Mouse (Mus musculus) hindbrain, postnatal 0 days (tissue): ENCODE measurements around the gene Vmo1. TPM values are rescaled to one million over a fixed set of nuclear protein-coding genes. Genes with fewer than 3 reads are reported as not detected.

ENCODE experiments used
- ATAC-seq: fragments of 200-750 bp; cut with Nextera tagmentation; 2 replicates; pipeline ENCODE4 v1.8.0; 2017; ENCODE audit warnings: mild to moderate bottlenecking, moderate TSS enrichment, moderate library complexity
- DNase-seq: peaks from one replicate; pipeline ENCODE4 v3.0.0-alpha.2; 2015; ENCODE audit warnings: low spot score
- H3K27ac ChIP-seq: fragments of 300-500 bp; sonication (generic); 2 replicates; pipeline ENCODE4 v1.5.1; 2014; ENCODE audit warnings: mild to moderate bottlenecking
- H3K27me3 ChIP-seq: fragments of 300-500 bp; sonication (generic); 2 replicates; pipeline ENCODE4 v1.6.1; 2014; ENCODE audit warnings: low read length, mixed read lengths; ENCODE audit not compliant: insufficient read depth
- H3K36me3 ChIP-seq: fragments of 300-500 bp; sonication (generic); 2 replicates; pipeline ENCODE4 v1.6.1; 2014; ENCODE audit warnings: low read length, mixed read lengths; ENCODE audit not compliant: insufficient read depth
- H3K4me1 ChIP-seq: fragments of 300-500 bp; sonication (generic); 2 replicates; pipeline ENCODE4 v1.6.1; 2014; ENCODE audit warnings: antibody characterized with exemption, low read length, mixed read lengths; ENCODE audit not compliant: insufficient read depth
- H3K4me2 ChIP-seq: fragments of 300-500 bp; sonication (generic); 2 replicates; pipeline ENCODE4 v1.6.1; 2014; ENCODE audit warnings: low read depth, mild to moderate bottlenecking, low read length, moderate library complexity, mixed read lengths
- H3K4me3 ChIP-seq: fragments of 300-500 bp; sonication (generic); 2 replicates; pipeline ENCODE4 v1.5.1; 2014; ENCODE audit warnings: low read length
- H3K9ac ChIP-seq: fragments of 300-500 bp; sonication (generic); replicated peaks from 2 replicates; pipeline ENCODE4 v1.6.1; 2014; ENCODE audit warnings: mild to moderate bottlenecking, low read length, moderate library complexity, mixed read lengths
- H3K9me3 ChIP-seq: fragments of 300-500 bp; sonication (generic); 2 replicates; pipeline ENCODE4 v1.6.1; 2016; ENCODE audit warnings: low read length, mixed read lengths
- CTCF ChIP-seq: IDR thresholded peaks from 2 replicates; pipeline ENCODE4 v1.5.1; 2016; ENCODE audit warnings: antibody characterized with exemption, control low read depth, low read depth
- WGBS: fragments of 180-500 bp; shearing (Covaris S2); extraction: QIAGEN DNeasy Blood & Tissue Kit; methylation state at CpG from one replicate; pipeline ENCODE4 v1.1.7; 2014; 5-methylcytosine and 5-hydroxymethylcytosine counted together
- polyA plus RNA-seq: library from polyadenylated mRNA; unstranded; fragments of >200 nt; fragmentation: Nextera tagmentation; extraction: Ambion mirVana; gene quantifications from 2 replicates; pipeline ENCODE4 v1.2.1, GENCODE M21; 2015
- total RNA-seq: library from RNA; depleted of rRNA; stranded (reverse); fragments of >200 nt; gene quantifications from 2 replicates; pipeline ENCODE4 v1.2.3, GENCODE M21; 2014

The Vmo1 gene
- total and polyA plus RNA-seq, 2 experiments from 2014 or later = not detected

DNA sequence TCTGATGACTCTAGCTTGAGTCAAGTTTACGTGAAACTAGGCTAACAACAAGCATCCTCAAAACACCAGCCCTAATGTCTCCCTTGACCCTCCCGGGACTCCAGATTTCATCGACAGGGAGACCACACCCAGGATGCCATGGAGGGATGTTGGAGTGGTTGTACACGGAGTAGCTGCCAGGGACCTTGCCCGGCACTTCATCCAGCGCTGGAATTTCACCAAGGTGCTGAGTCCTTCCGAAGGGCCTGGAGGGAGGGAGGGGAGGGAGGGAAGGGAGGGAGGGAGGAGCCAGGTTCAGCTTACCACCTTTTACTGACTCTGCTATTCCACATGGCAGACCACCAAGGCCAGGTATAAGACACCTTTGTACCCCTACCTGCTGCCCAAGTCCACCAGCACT lies 39.5 kb upstream of the Vmo1 start:
- H3K27ac ChIP-seq = no peak overlapping the region
- no peaks in the 10 kb centered on the region for H3K4me1 ChIP-seq
- DNase-seq (no peak), ATAC-seq (no peak)
- H3K9me3 ChIP-seq = no peaks in the 10 kb centered on the region
- H3K27me3 ChIP-seq = no peaks in the 10 kb centered on the region
- H3K4me2 ChIP-seq = no peak overlapping the region
- no peak overlapping the region for H3K9ac ChIP-seq
- no peak overlapping the region for H3K4me3 ChIP-seq
- no peak for TF ChIP-seq CTCF
- no peaks in the 10 kb centered on the region; the same call in 1 of the 2 replicates for H3K36me3 ChIP-seq
- 37% methylated on average over 7 of the region's 7 CpGs for WGBS

DNA sequence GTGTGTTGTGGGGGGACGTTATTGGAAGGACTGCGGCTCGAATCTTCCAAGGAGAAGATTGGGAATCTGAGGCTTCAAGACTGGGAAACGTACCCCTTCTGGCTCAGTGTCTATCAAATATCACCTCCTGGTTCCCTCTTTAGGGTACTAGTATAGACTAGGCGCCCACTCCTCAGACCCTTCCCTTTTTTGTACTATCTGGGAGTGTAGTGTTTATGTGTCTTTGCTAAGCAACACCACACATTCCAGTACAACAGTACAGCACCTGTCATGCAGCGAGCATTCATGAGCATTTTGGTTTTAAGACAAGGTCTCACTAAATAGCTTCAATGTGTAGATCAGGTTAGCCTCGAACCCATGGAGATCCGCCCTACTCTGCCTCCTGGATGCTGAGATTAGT lies 37.1 kb upstream of the Vmo1 start:
- ATAC-seq = no peak

DNA sequence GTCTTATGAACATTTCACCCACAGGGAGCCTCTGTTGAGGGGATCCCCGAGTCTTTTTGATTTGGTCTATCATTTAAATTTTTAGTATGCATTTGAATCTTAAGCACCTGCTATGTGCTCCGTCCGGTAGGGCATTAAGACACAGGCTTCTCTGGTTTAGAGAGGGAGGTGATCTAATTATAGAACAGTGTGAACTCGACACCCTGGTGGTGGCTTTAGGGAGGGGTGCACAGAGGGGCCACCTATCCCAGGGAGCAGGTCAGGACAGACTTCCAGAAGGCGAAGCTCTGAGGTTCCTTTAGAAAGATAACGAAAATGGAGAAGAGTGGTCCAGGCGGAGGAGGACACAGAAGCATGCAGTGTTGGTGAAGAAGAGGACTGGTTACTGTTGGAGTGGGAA lies 30.1 kb upstream of the Vmo1 start:
- Histone ChIP-seq H3K27me3 (no peaks in the 10 kb centered on the region), H3K27ac (no peak overlapping the region), H3K4me2 (no peak overlapping the region), H3K9ac (no peak overlapping the region), H3K36me3 (no peaks in the 10 kb centered on the region), H3K4me3 (no peak overlapping the region), H3K4me1 (no peaks in the 10 kb centered on the region), H3K9me3 (no peaks in the 10 kb centered on the region)
- WGBS = 75% methylated on average over 7 of the region's 7 CpGs
- TF ChIP-seq CTCF = no peak
- ATAC-seq = no peak
- no peak for DNase-seq

More for the DNA sequence above, 37.1 kb upstream of the Vmo1 start:
- 88% methylated on average over 8 of the region's 8 CpGs for WGBS
- DNase-seq = no peak
- H3K4me3 ChIP-seq = no peak overlapping the region
- no peak overlapping the region for H3K27ac ChIP-seq
- H3K36me3 ChIP-seq = no peaks in the 10 kb centered on the region; the same call in 1 of the 2 replicates
- no peak overlapping the region for H3K4me2 ChIP-seq
- H3K4me1 ChIP-seq = no peaks in the 10 kb centered on the region
- H3K27me3 ChIP-seq = no peaks in the 10 kb centered on the region
- H3K9ac ChIP-seq = no peak overlapping the region
- no peaks in the 10 kb centered on the region for H3K9me3 ChIP-seq
- no peak for TF ChIP-seq CTCF

DNA sequence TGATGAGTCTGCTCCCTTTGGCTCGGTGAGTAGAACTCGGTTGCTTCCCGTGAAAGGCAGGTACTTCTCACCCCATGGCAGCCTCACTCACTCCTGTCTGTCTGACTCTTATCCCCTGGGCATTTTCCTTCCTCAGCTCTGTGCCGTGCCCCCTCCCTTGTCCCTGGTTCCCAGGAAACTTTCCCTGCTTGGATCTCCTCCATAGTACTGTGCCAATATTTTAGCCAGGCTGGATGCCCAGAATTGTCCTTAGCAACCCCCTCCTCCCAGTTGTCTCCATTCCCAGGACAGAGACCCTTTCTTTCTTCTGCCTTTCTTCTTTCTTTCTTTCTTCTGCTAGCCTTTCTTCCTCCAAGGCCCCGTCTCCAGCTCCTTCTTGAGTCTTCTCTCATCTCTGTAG lies 27.0 kb upstream of the Vmo1 start:
- ATAC-seq (peak; percentile 61; the same call in 1 of the 2 replicates), DNase-seq (peak; percentile 65)
- Histone ChIP-seq H3K4me3 (peak overlapping the region; percentile 63; the same call in 1 of the 2 replicates), H3K27me3 (no peaks in the 10 kb centered on the region), H3K9me3 (no peaks in the 10 kb centered on the region), H3K27ac (peak overlapping the region; percentile 45), H3K4me1 (no peaks in the 10 kb centered on the region), H3K4me2 (peak overlapping the region; percentile 78), H3K36me3 (no peaks in the 10 kb centered on the region), H3K9ac (peak overlapping the region; percentile 70; the same call in 1 of the 2 replicates)
- no peak for TF ChIP-seq CTCF
- 48% methylated on average over 5 of the region's 5 CpGs for WGBS

DNA sequence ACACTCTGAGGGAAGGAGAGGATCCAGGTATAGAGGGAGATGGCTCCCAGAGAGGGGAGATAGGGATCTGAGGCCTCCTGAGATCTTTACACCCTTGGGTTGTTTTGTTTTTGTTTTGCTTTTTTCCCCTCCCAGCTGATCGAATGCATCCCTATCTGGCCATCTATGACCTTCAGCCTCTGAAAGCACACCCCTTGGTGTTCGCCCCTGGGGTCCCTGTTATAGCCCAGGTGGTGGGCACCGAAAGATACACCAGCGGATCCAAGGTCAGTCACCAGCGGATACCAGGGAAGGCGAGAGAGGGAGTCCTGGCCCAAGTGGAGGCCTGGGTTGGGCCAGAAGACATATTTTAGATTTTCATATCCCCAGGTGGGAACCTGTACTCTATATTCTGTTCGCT lies 26.5 kb upstream of the Vmo1 start:
- Histone ChIP-seq H3K9ac (peak overlapping the region; percentile 70), H3K27ac (peak overlapping the region; percentile 36; the same call in 1 of the 2 replicates)

DNA sequence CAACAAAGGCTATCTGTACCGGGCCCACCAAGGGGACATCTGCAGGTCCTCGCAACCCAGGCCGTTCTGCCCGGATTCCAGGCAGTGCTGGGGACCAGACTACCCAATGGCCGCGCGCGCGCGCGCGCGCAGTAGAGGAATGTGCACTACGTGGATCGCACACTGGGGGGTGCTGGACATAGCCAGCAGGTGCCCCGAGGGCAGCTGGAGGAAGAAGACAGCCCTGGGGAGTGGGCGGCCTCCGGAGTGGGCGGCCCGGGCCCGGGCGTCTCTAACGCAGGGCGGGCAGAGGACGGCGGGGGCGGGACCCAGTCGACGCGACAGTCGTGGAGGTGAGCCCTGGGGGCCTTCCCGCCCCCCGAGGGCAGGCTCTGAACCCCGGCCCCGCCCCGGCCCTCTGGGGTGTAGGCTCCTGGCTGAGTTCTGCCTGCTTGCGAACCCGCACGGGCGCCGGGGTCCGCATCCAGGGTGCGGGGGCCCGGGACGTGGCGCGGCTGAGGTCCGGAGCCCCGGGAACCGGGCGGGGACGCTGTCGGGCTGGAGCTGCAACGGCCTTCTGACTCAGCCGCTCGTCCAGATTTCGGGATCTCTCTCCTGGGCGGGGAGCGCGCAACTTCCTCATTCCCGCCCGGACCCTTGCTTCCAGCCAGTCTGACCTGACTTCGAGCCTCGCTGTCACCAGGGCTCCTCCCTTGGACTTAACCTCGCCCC lies 25.6 kb upstream of the Vmo1 start, which contains the start of gene Pld2:
Gene Pld2, plus strand, starts transcription at position 188 of the 711 bp plus-strand sequence.
- H3K4me1 ChIP-seq = no peaks in the 10 kb centered on the region
- no peaks in the 10 kb centered on the region for H3K27me3 ChIP-seq
- H3K9me3 ChIP-seq = no peaks in the 10 kb centered on the region
- no peaks in the 10 kb centered on the region for H3K36me3 ChIP-seq
- ATAC-seq (peak; percentile 93), DNase-seq (peak; percentile 92)
- H3K27ac ChIP-seq = peak within 1 kb of the TSS; percentile 67
- peak within 1 kb of the TSS; percentile 78 for H3K4me2 ChIP-seq
- WGBS = under 1% methylated on average over 60 of the region's 65 CpGs
- H3K9ac ChIP-seq = peak within 1 kb of the TSS; percentile 70
- TF ChIP-seq CTCF = peak; percentile 64
- H3K4me3 ChIP-seq = peak within 1 kb of the TSS; percentile 63

More for the DNA sequence above, 26.5 kb upstream of the Vmo1 start:
- Histone ChIP-seq H3K9me3 (no peaks in the 10 kb centered on the region), H3K36me3 (no peaks in the 10 kb centered on the region), H3K4me2 (peak overlapping the region; percentile 78), H3K27me3 (no peaks in the 10 kb centered on the region), H3K4me1 (no peaks in the 10 kb centered on the region), H3K4me3 (peak overlapping the region; percentile 63)
- ATAC-seq (no peak), DNase-seq (no peak)
- no peak for TF ChIP-seq CTCF
- 88% methylated on average over 7 of the region's 7 CpGs for WGBS

DNA sequence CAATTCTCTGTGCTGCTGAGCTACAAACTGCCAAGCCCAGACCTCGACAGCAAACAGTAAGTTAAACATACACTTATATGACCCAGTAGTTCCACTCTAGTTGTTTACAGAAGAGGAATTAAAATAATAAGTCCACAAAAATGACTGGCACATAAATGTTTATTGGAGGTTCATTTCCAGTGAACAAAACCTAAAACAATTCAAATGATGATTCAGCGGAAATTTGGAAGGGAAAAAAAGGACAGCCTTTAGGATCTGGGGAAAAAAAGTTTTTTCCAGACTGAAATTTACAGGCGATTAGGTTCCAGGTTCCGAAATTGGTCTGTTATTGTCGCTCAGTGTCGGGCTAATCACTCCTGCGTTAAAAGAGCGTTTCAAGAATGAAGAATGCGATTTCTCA lies 25.0 kb upstream of the Vmo1 start:
- Histone ChIP-seq H3K4me3 (peak overlapping the region; percentile 63), H3K9me3 (no peaks in the 10 kb centered on the region), H3K4me2 (peak overlapping the region; percentile 78), H3K36me3 (no peaks in the 10 kb centered on the region), H3K9ac (peak overlapping the region; percentile 70), H3K4me1 (no peaks in the 10 kb centered on the region), H3K27me3 (no peaks in the 10 kb centered on the region), H3K27ac (peak overlapping the region; percentile 67; the same call in 1 of the 2 replicates)
- TF ChIP-seq CTCF = no peak
- DNase-seq (no peak), ATAC-seq (no peak)
- WGBS = 15% methylated on average over 9 of the region's 9 CpGs
